Mouse (Mus musculus) intestine, embryonic 15.5 days (tissue): ENCODE results near the gene Rbm4b. TPM values are rescaled to one million over a fixed set of nuclear protein-coding genes. Genes with fewer than 3 reads are reported as not detected.

Experiments used
- ATAC-seq: fragments of 200-750 bp; cut with Nextera tagmentation; 2 replicates; pipeline ENCODE4 v1.8.0; 2017; ENCODE audit warnings: moderate TSS enrichment, moderate library complexity
- H3K27ac ChIP-seq: fragments of 300-500 bp; sonication (generic); 2 replicates; pipeline ENCODE4 v1.5.1; 2015; ENCODE audit warnings: mild to moderate bottlenecking, inconsistent platforms
- H3K27me3 ChIP-seq: fragments of 300-500 bp; sonication (generic); replicated peaks from 2 replicates; pipeline ENCODE4 v1.6.1; 2015; ENCODE audit warnings: inconsistent platforms
- H3K36me3 ChIP-seq: fragments of 300-500 bp; sonication (generic); 2 replicates; pipeline ENCODE4 v1.6.1; 2015; ENCODE audit warnings: inconsistent platforms
- H3K4me1 ChIP-seq: fragments of 300-500 bp; sonication (generic); replicated peaks from 2 replicates; pipeline ENCODE4 v1.6.1; 2015; ENCODE audit warnings: inconsistent platforms
- H3K4me2 ChIP-seq: fragments of 300-500 bp; sonication (generic); replicated peaks from 2 replicates; pipeline ENCODE4 v1.6.1; 2015; ENCODE audit warnings: mild to moderate bottlenecking, inconsistent platforms
- H3K4me3 ChIP-seq: fragments of 300-500 bp; sonication (generic); replicated peaks from 2 replicates; pipeline ENCODE4 v1.5.1; 2015; ENCODE audit warnings: inconsistent platforms
- H3K9ac ChIP-seq: fragments of 300-500 bp; sonication (generic); 2 replicates; pipeline ENCODE4 v1.6.1; 2015; ENCODE audit warnings: inconsistent platforms
- H3K9me3 ChIP-seq: fragments of 300-500 bp; sonication (generic); 2 replicates; pipeline ENCODE4 v1.6.1; 2016; ENCODE audit warnings: inconsistent platforms
- WGBS: fragments of 180-500 bp; shearing (Covaris S2); methylation state at CpG from one replicate; pipeline ENCODE4 v1.1.7; 2015; 5-methylcytosine and 5-hydroxymethylcytosine counted together
- polyA plus RNA-seq: library from polyadenylated mRNA; unstranded; fragments of >200 nt; fragmentation: Nextera tagmentation; extraction: Ambion mirVana; gene quantifications from 2 replicates; pipeline ENCODE4 v1.2.1, GENCODE M21; 2015

Gene Rbm4b
- 47.1 and 47.4 TPM in 2 replicates for polyA plus RNA-seq

- Histone ChIP-seq H3K4me3 (peak within 1 kb of the TSS; percentile 68), H3K27ac (peak within 1 kb of the TSS; percentile 96), H3K4me2 (peak within 1 kb of the TSS; percentile 84), H3K9me3 (no peaks in the 10 kb centered on the region), H3K9ac (peak within 1 kb of the TSS; percentile 67), H3K4me1 (peaks cover 11% of the 10 kb centered on the region), H3K36me3 (no peaks in the 10 kb centered on the region), H3K27me3 (no peaks in the 10 kb centered on the region)
- ATAC-seq, result peak; percentile 98
- under 1% methylated on average over 65 of the region's 65 CpGs for WGBS
Measured at GRCm38 (mm10) chr19:4756193-4756911, at the start of gene Rbm4b. Gene Rbm4b (plus strand): TSS chr19:4756497.

GRCm38 (mm10) chr19:4708765-4709164 lies 47.5 kb upstream of the Rbm4b start:
- Histone ChIP-seq H3K36me3 (no peaks in the 10 kb centered on the region), H3K9me3 (no peaks in the 10 kb centered on the region), H3K4me1 (peaks cover 16% of the 10 kb centered on the region), H3K27me3 (peaks cover 35% of the 10 kb centered on the region), H3K27ac (no peak overlapping the region), H3K4me3 (no peak overlapping the region), H3K9ac (no peak overlapping the region), H3K4me2 (no peak overlapping the region)
- WGBS, result 80% methylated on average over 10 of the region's 10 CpGs
- ATAC-seq, result no peak

- Histone ChIP-seq H3K4me1 (peaks cover 16% of the 10 kb centered on the region), H3K36me3 (no peaks in the 10 kb centered on the region), H3K4me3 (peak within 1 kb of the TSS; percentile 53), H3K4me2 (peak within 1 kb of the TSS; percentile 99), H3K9ac (peak within 1 kb of the TSS; percentile 42), H3K27ac (no peak within 1 kb of the TSS), H3K27me3 (peaks cover 45% of the 10 kb centered on the region), H3K9me3 (no peaks in the 10 kb centered on the region)
- 24% methylated on average over 13 of the region's 13 CpGs for WGBS
- no peak for ATAC-seq
Measured at GRCm38 (mm10) chr19:4711098-4711600, 45.1 kb upstream of the Rbm4b start, which contains the start of gene Sptbn2. Gene Sptbn2 (plus strand): TSS chr19:4711167.

- Histone ChIP-seq H3K9me3 (no peaks in the 10 kb centered on the region), H3K9ac (peak overlapping the region; percentile 42), H3K27me3 (peaks cover 45% of the 10 kb centered on the region), H3K27ac (no peak overlapping the region), H3K4me2 (peak overlapping the region; percentile 99), H3K36me3 (no peaks in the 10 kb centered on the region), H3K4me1 (peaks cover 16% of the 10 kb centered on the region), H3K4me3 (peak overlapping the region; percentile 53)
- peak; percentile 58 for ATAC-seq
- WGBS, result under 1% methylated on average over 41 of the region's 65 CpGs
Measured at GRCm38 (mm10) chr19:4711601-4712155, 44.6 kb upstream of the Rbm4b start.

- peak; percentile 31 for ATAC-seq
- WGBS, result under 1% methylated on average over 56 of the region's 60 CpGs
- peaks cover 16% of the 10 kb centered on the region for H3K4me1 ChIP-seq
- H3K27me3 ChIP-seq, result peaks cover 45% of the 10 kb centered on the region
- H3K27ac ChIP-seq, result no peak overlapping the region
- no peaks in the 10 kb centered on the region for H3K36me3 ChIP-seq
- peak overlapping the region; percentile 42 for H3K9ac ChIP-seq
- H3K4me2 ChIP-seq, result peak overlapping the region; percentile 99
- H3K4me3 ChIP-seq, result peak overlapping the region; percentile 53
- H3K9me3 ChIP-seq, result no peaks in the 10 kb centered on the region
Measured at GRCm38 (mm10) chr19:4712156-4712780, 44.0 kb upstream of the Rbm4b start.

GRCm38 (mm10) chr19:4712781-4713526 lies 43.3 kb upstream of the Rbm4b start:
- peak overlapping the region; percentile 53 for H3K4me3 ChIP-seq
- peak overlapping the region; percentile 99 for H3K4me2 ChIP-seq
- WGBS, result 56% methylated on average over 13 of the region's 13 CpGs
- H3K27me3 ChIP-seq, result peaks cover 45% of the 10 kb centered on the region
- ATAC-seq, result no peak
- no peaks in the 10 kb centered on the region for H3K9me3 ChIP-seq
- H3K36me3 ChIP-seq, result no peaks in the 10 kb centered on the region
- H3K27ac ChIP-seq, result no peak overlapping the region
- H3K9ac ChIP-seq, result 0 out of 2 replicates have a peak overlapping the region, but pooled peaks have one; percentile 42
- H3K4me1 ChIP-seq, result peaks cover 16% of the 10 kb centered on the region

- WGBS, result 80% methylated on average over 3 of the region's 3 CpGs
- Histone ChIP-seq H3K4me1 (peaks cover 16% of the 10 kb centered on the region), H3K4me3 (no peak overlapping the region), H3K27ac (no peak overlapping the region), H3K36me3 (no peaks in the 10 kb centered on the region), H3K9ac (no peak overlapping the region), H3K9me3 (no peaks in the 10 kb centered on the region), H3K4me2 (no peak overlapping the region), H3K27me3 (peaks cover 45% of the 10 kb centered on the region)
- ATAC-seq, result no peak
Measured at GRCm38 (mm10) chr19:4713886-4714285, 42.4 kb upstream of the Rbm4b start.

GRCm38 (mm10) chr19:4716756-4717155 lies 39.5 kb upstream of the Rbm4b start:
- 95% methylated on average over 14 of the region's 14 CpGs for WGBS
- Histone ChIP-seq H3K9me3 (no peaks in the 10 kb centered on the region), H3K9ac (no peak overlapping the region), H3K27ac (no peak overlapping the region), H3K4me1 (peaks cover 10% of the 10 kb centered on the region), H3K4me2 (no peak overlapping the region), H3K27me3 (peaks cover 30% of the 10 kb centered on the region), H3K4me3 (no peak overlapping the region), H3K36me3 (no peaks in the 10 kb centered on the region)
- ATAC-seq, result no peak

- 81% methylated on average over 2 of the region's 2 CpGs for WGBS
- H3K9me3 ChIP-seq, result no peaks in the 10 kb centered on the region
- no peak overlapping the region for H3K27ac ChIP-seq
- H3K9ac ChIP-seq, result no peak overlapping the region
- H3K36me3 ChIP-seq, result no peaks in the 10 kb centered on the region
- peaks cover 5% of the 10 kb centered on the region for H3K4me1 ChIP-seq
- no peak overlapping the region for H3K4me3 ChIP-seq
- peaks cover 24% of the 10 kb centered on the region for H3K27me3 ChIP-seq
- ATAC-seq, result no peak
- H3K4me2 ChIP-seq, result no peak overlapping the region
Measured at GRCm38 (mm10) chr19:4717281-4717680, 39.0 kb upstream of the Rbm4b start.

- Histone ChIP-seq H3K9me3 (no peaks in the 10 kb centered on the region), H3K27ac (0 out of 2 replicates have a peak overlapping the region, but pooled peaks have one; percentile 27), H3K4me1 (no peaks in the 10 kb centered on the region; the same call in 1 of the 2 replicates), H3K4me3 (no peak overlapping the region), H3K4me2 (peak overlapping the region; percentile 22; the same call in 1 of the 2 replicates), H3K36me3 (no peaks in the 10 kb centered on the region), H3K9ac (no peak overlapping the region), H3K27me3 (peaks cover 10% of the 10 kb centered on the region)
- 18% methylated on average over 10 of the region's 12 CpGs for WGBS
- 0 out of 2 replicates have a peak, but pooled peaks have one; percentile 19 for ATAC-seq
Measured at GRCm38 (mm10) chr19:4718716-4719115, 37.6 kb upstream of the Rbm4b start.

GRCm38 (mm10) chr19:4719351-4719764 lies 36.9 kb upstream of the Rbm4b start:
- Histone ChIP-seq H3K9me3 (no peaks in the 10 kb centered on the region), H3K27me3 (peaks cover 4% of the 10 kb centered on the region; the same call in 1 of the 2 replicates), H3K4me2 (no peak overlapping the region), H3K4me3 (no peak overlapping the region), H3K4me1 (no peaks in the 10 kb centered on the region; the same call in 1 of the 2 replicates), H3K27ac (0 out of 2 replicates have a peak overlapping the region, but pooled peaks have one; percentile 27), H3K9ac (no peak overlapping the region), H3K36me3 (no peaks in the 10 kb centered on the region)
- 17% methylated on average over 5 of the region's 5 CpGs for WGBS
- peak; percentile 79 for ATAC-seq
